Mouse (Mus musculus): Measurements from ENCODE around the gene Rab3gap1.

DNA sequence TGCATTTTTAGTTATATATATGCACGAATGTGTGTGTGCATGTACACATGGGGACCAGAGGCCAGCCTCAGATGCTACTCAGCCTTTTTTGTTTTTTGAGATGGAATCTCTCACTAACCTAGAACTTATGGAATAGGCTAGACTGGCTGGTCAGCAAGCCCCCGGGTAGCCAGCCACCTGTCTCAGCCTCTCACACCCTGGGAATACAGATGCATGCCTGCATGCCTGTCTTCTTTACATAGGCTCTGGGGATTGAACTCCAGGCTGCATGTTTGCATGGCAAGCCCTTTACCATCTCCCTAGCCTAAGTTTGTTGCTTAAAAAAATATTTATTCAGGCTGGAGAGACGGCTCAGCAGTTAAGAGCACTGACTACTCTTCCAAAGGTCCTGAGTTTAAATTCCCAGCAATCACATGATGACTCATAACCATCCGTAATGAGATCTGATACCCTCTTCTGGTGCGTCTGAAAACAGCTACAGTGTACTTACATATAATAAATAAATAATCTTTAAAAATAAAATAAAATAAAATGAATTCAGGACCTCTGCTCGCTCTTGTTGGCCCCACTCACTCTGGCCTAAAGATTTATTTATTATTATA is 8.7 kb upstream of the Rab3gap1 start:
- TF ChIP-seq POLR2A (IDR thresholded peaks at IDR 0.05; ENCODE audit: low read depth, low read length): no peak
- no peak for TF ChIP-seq CTCF (IDR thresholded peaks at IDR 0.05; ENCODE audit: borderline replicate concordance, insufficient read depth, low read length)
